Mouse (Mus musculus) liver, embryonic 11.5 days (tissue): ENCODE results near the gene Ccdc32. TPM values are rescaled to one million over a fixed set of nuclear protein-coding genes. Genes with fewer than 3 reads are reported as not detected.
A peak's percentile ranks its signal among the peaks of the same experiment; 100 is the strongest.
"Not testable (repeated sequence)": the region's sequence is repeated elsewhere in the genome, so short reads cannot be mapped to it uniquely, and the experiment has no call there.

Experiments
- ATAC-seq: fragments of 200-750 bp; cut with Nextera tagmentation; replicated peaks from 2 replicates; pipeline ENCODE4 v1.8.0; 2017; ENCODE audit warnings: moderate number of reproducible peaks, mild to moderate bottlenecking, moderate TSS enrichment, moderate library complexity; ENCODE audit not compliant: low FRiP score
- DNase-seq: peaks from one replicate; pipeline ENCODE4 v3.0.0-alpha.2; 2017; ENCODE audit warnings: low spot score
- H3K27ac ChIP-seq: fragments of 300-500 bp; sonication (generic); 2 replicates; pipeline ENCODE4 v1.5.1; 2014; ENCODE audit warnings: mild to moderate bottlenecking, low read depth, low read length, control low read depth
- H3K27me3 ChIP-seq: fragments of 300-500 bp; sonication (generic); replicated peaks from 2 replicates; pipeline ENCODE4 v1.6.1; 2014; ENCODE audit warnings: low read length, mixed read lengths; ENCODE audit not compliant: control insufficient read depth, insufficient read depth
- H3K36me3 ChIP-seq: fragments of 300-500 bp; sonication (generic); 2 replicates; pipeline ENCODE4 v1.6.1; 2014; ENCODE audit warnings: mild to moderate bottlenecking, low read length, moderate library complexity, mixed read lengths; ENCODE audit not compliant: control insufficient read depth, insufficient read depth
- H3K4me1 ChIP-seq: fragments of 300-500 bp; sonication (generic); replicated peaks from 2 replicates; pipeline ENCODE4 v1.6.1; 2014; ENCODE audit warnings: low read length, mixed read lengths; ENCODE audit not compliant: control insufficient read depth, insufficient read depth
- H3K4me2 ChIP-seq: fragments of 300-500 bp; sonication (generic); 2 replicates; pipeline ENCODE4 v1.6.1; 2014; ENCODE audit warnings: mild to moderate bottlenecking, control low read depth, moderate library complexity
- H3K4me3 ChIP-seq: fragments of 300-500 bp; sonication (generic); 2 replicates; pipeline ENCODE4 v1.5.1; 2014; ENCODE audit warnings: low read depth, low read length, control low read depth
- H3K9ac ChIP-seq: fragments of 300-500 bp; sonication (generic); 2 replicates; pipeline ENCODE4 v1.6.1; 2014; ENCODE audit warnings: low read depth, low read length, control low read depth
- H3K9me3 ChIP-seq: fragments of 300-500 bp; sonication (generic); 2 replicates; pipeline ENCODE4 v1.6.1; 2016; ENCODE audit warnings: low read length, inconsistent platforms, mixed read lengths; ENCODE audit not compliant: control insufficient read depth
- WGBS: fragments of 180-500 bp; shearing (Covaris S2); extraction: QIAGEN DNeasy Blood & Tissue Kit; methylation state at CpG from one replicate; pipeline ENCODE4 v1.1.7; 2014; 5-methylcytosine and 5-hydroxymethylcytosine counted together
- polyA plus RNA-seq: library from polyadenylated mRNA; unstranded; fragments of >200 nt; fragmentation: Nextera tagmentation; extraction: Ambion mirVana; gene quantifications from 2 replicates; pipeline ENCODE4 v1.2.1, GENCODE M21; 2014

Gene Ccdc32
- polyA plus RNA-seq, 1 experiment from 2014 or later = 26.5 TPM

- no peak for DNase-seq
- no peak overlapping the region for H3K4me2 ChIP-seq
- peaks cover 3% of the 10 kb centered on the region for H3K9me3 ChIP-seq
- no peak overlapping the region for H3K4me3 ChIP-seq
- H3K9ac ChIP-seq = no peak overlapping the region
- no peaks in the 10 kb centered on the region for H3K27me3 ChIP-seq
- WGBS = 44% methylated on average over 5 of the region's 5 CpGs
- H3K27ac ChIP-seq = no peak overlapping the region
- H3K36me3 ChIP-seq = peaks cover 29% of the 10 kb centered on the region
- no peak for ATAC-seq
- H3K4me1 ChIP-seq = peaks cover 4% of the 10 kb centered on the region
Observed at GRCm38 (mm10) chr2:119019131-119019530, 10.1 kb downstream of the Ccdc32 start.

- peaks cover 4% of the 10 kb centered on the region for H3K4me1 ChIP-seq
- H3K9me3 ChIP-seq = peaks cover 3% of the 10 kb centered on the region
- DNase-seq (no peak), ATAC-seq (no peak)
- WGBS = 73% methylated on average over 22 of the region's 22 CpGs
- no peak overlapping the region for H3K4me3 ChIP-seq
- no peak overlapping the region for H3K4me2 ChIP-seq
- no peak overlapping the region for H3K9ac ChIP-seq
- peaks cover 29% of the 10 kb centered on the region for H3K36me3 ChIP-seq
- H3K27me3 ChIP-seq = no peaks in the 10 kb centered on the region
- no peak overlapping the region for H3K27ac ChIP-seq
Observed at GRCm38 (mm10) chr2:119018391-119019122, 10.6 kb downstream of the Ccdc32 start.

GRCm38 (mm10) chr2:119017647-119018046, 11.5 kb downstream of the Ccdc32 start:
- 98% methylated on average over 3 of the region's 3 CpGs for WGBS
- Histone ChIP-seq H3K9ac (no peak overlapping the region), H3K27me3 (no peaks in the 10 kb centered on the region), H3K9me3 (peaks cover 3% of the 10 kb centered on the region), H3K4me2 (no peak overlapping the region), H3K4me1 (peaks cover 4% of the 10 kb centered on the region), H3K27ac (no peak overlapping the region), H3K36me3 (peaks cover 29% of the 10 kb centered on the region), H3K4me3 (no peak overlapping the region)
- DNase-seq (no peak), ATAC-seq (no peak)

GRCm38 (mm10) chr2:119016312-119016711, 12.9 kb downstream of the Ccdc32 start:
- not testable (repeated sequence) for H3K4me2 ChIP-seq, ATAC-seq, H3K4me3 ChIP-seq, H3K27me3 ChIP-seq, H3K27ac ChIP-seq, DNase-seq, H3K4me1 ChIP-seq, H3K9ac ChIP-seq, H3K9me3 ChIP-seq
- peaks cover 17% of the 10 kb centered on the region for H3K36me3 ChIP-seq
- 61% methylated on average over 4 of the region's 4 CpGs for WGBS

GRCm38 (mm10) chr2:119015604-119016180, 13.5 kb downstream of the Ccdc32 start:
- peaks cover 3% of the 10 kb centered on the region for H3K9me3 ChIP-seq
- H3K4me3 ChIP-seq = no peak overlapping the region
- no peaks in the 10 kb centered on the region for H3K27me3 ChIP-seq
- DNase-seq (no peak), ATAC-seq (no peak)
- peaks cover 4% of the 10 kb centered on the region for H3K4me1 ChIP-seq
- no peak overlapping the region for H3K9ac ChIP-seq
- WGBS = 42% methylated on average over 12 of the region's 12 CpGs
- H3K4me2 ChIP-seq = peak overlapping the region; percentile 16; the same call in 1 of the 2 replicates
- no peak overlapping the region for H3K27ac ChIP-seq
- peaks cover 11% of the 10 kb centered on the region for H3K36me3 ChIP-seq

- Histone ChIP-seq H3K36me3 (peaks cover 11% of the 10 kb centered on the region), H3K4me3 (no peak overlapping the region), H3K9me3 (peaks cover 3% of the 10 kb centered on the region), H3K27me3 (no peaks in the 10 kb centered on the region), H3K4me2 (no peak overlapping the region), H3K9ac (no peak overlapping the region), H3K4me1 (peaks cover 4% of the 10 kb centered on the region), H3K27ac (no peak overlapping the region)
- no peak for DNase-seq
- no peak for ATAC-seq
- WGBS = 49% methylated on average over 7 of the region's 7 CpGs
Observed at GRCm38 (mm10) chr2:119014989-119015388, 14.2 kb downstream of the Ccdc32 start.

GRCm38 (mm10) chr2:119009376-119009775, 19.8 kb downstream of the Ccdc32 start:
- Histone ChIP-seq H3K9ac (no peak overlapping the region), H3K4me3 (no peak overlapping the region), H3K4me2 (no peak overlapping the region), H3K27ac (no peak overlapping the region), H3K27me3 (no peaks in the 10 kb centered on the region), H3K9me3 (no peaks in the 10 kb centered on the region), H3K36me3 (no peaks in the 10 kb centered on the region), H3K4me1 (no peaks in the 10 kb centered on the region)
- WGBS = 88% methylated on average over 2 of the region's 2 CpGs
- DNase-seq = no peak
- no peak for ATAC-seq

GRCm38 (mm10) chr2:119006886-119007285, 22.3 kb downstream of the Ccdc32 start:
- Histone ChIP-seq H3K9ac (no peak overlapping the region), H3K36me3 (no peaks in the 10 kb centered on the region)
- WGBS = 73% methylated on average over 7 of the region's 7 CpGs

More at GRCm38 (mm10) chr2:119006886-119007285, 22.3 kb downstream of the Ccdc32 start:
- Histone ChIP-seq H3K4me3 (no peak overlapping the region), H3K4me1 (no peaks in the 10 kb centered on the region), H3K4me2 (no peak overlapping the region), H3K9me3 (no peaks in the 10 kb centered on the region), H3K27ac (no peak overlapping the region), H3K27me3 (no peaks in the 10 kb centered on the region)
- no peak for DNase-seq
- ATAC-seq = no peak
